Mouse (Mus musculus) liver (tissue): Measurements from ENCODE around the gene Il18r1.

Experiments used
- DNase-seq: peaks from one replicate; pipeline ENCODE4 v3.0.0-alpha.2; 2020; ENCODE audit warnings: mixed read lengths

Gene Il18r1

GRCm38 (mm10) chr1:40499708-40500107 lies 34.4 kb downstream of the Il18r1 start:
- no peak for DNase-seq

- DNase-seq: no peak
Measured at GRCm38 (mm10) chr1:40501126-40501525, 35.8 kb downstream of the Il18r1 start.

- peak; percentile 8 for DNase-seq
Measured at GRCm38 (mm10) chr1:40501546-40502398, 36.4 kb downstream of the Il18r1 start.

- no peak for DNase-seq
Measured at GRCm38 (mm10) chr1:40504548-40504947, 39.2 kb downstream of the Il18r1 start.

- no peak for DNase-seq
Measured at GRCm38 (mm10) chr1:40514851-40515585, 49.7 kb downstream of the Il18r1 start, which contains the start of gene Il18rap. Il18rap (plus strand) TSS chr1:40515362.

- no peak for DNase-seq
Measured at GRCm38 (mm10) chr1:40516364-40516763, 51.0 kb downstream of the Il18r1 start.

GRCm38 (mm10) chr1:40522918-40523317 lies 57.6 kb downstream of the Il18r1 start:
- no peak for DNase-seq

- DNase-seq: no peak
Measured at GRCm38 (mm10) chr1:40523971-40524722, 58.8 kb downstream of the Il18r1 start.

- no peak for DNase-seq
Measured at GRCm38 (mm10) chr1:40529287-40529686, 63.9 kb downstream of the Il18r1 start.

- DNase-seq: no peak
Measured at GRCm38 (mm10) chr1:40537577-40537976, 72.2 kb downstream of the Il18r1 start.

GRCm38 (mm10) chr1:40544650-40545049 lies 79.3 kb downstream of the Il18r1 start:
- DNase-seq: peak; percentile 48

- no peak for DNase-seq
Measured at GRCm38 (mm10) chr1:40546645-40547044, 81.3 kb downstream of the Il18r1 start.

- no peak for DNase-seq
Measured at GRCm38 (mm10) chr1:40547064-40547572, 81.8 kb downstream of the Il18r1 start.

GRCm38 (mm10) chr1:40547762-40548161 lies 82.4 kb downstream of the Il18r1 start:
- no peak for DNase-seq
